Mouse (Mus musculus) thymus, postnatal 14 days (tissue): ENCODE data around the gene Serpinb6c.
A peak's percentile ranks its signal among the peaks of the same experiment; 100 is the strongest.
"Not testable (repeated sequence)": the region's sequence is repeated elsewhere in the genome, so short reads cannot be mapped to it uniquely, and the experiment has no call there.

Source experiments
- DNase-seq: peaks from one replicate; pipeline ENCODE4 v3.0.0; 2021

Gene Serpinb6c

GRCm38 (mm10) chr13:33905176-33905954 lies at the start of gene Serpinb6c:
Gene Serpinb6c (minus strand): TSS chr13:33905708.
- no peak for DNase-seq

- no peak for DNase-seq
These were observed 47.4 kb upstream of the Serpinb6c start for GRCm38 (mm10) chr13:33952947-33953346.

GRCm38 (mm10) chr13:33952075-33952449 lies 46.6 kb upstream of the Serpinb6c start:
- DNase-seq = no peak

- DNase-seq = no peak
These were observed 46.0 kb upstream of the Serpinb6c start for GRCm38 (mm10) chr13:33951308-33952074.

GRCm38 (mm10) chr13:33942212-33942779 lies 36.8 kb upstream of the Serpinb6c start:
- peak; percentile 34 for DNase-seq

GRCm38 (mm10) chr13:33941288-33941808 lies 35.8 kb upstream of the Serpinb6c start:
- no peak for DNase-seq

GRCm38 (mm10) chr13:33937587-33937986 lies 32.1 kb upstream of the Serpinb6c start:
- DNase-seq = not testable (repeated sequence)

GRCm38 (mm10) chr13:33937151-33937550 lies 31.6 kb upstream of the Serpinb6c start:
- no peak for DNase-seq

- DNase-seq = peak; percentile 20
These were observed 30.1 kb upstream of the Serpinb6c start for GRCm38 (mm10) chr13:33935465-33936181.

GRCm38 (mm10) chr13:33934743-33935142 lies 29.2 kb upstream of the Serpinb6c start:
- DNase-seq = no peak

GRCm38 (mm10) chr13:33930912-33931311 lies 25.4 kb upstream of the Serpinb6c start:
- DNase-seq = no peak

GRCm38 (mm10) chr13:33930281-33930680 lies 24.8 kb upstream of the Serpinb6c start:
- no peak for DNase-seq

GRCm38 (mm10) chr13:33921699-33922098 lies 16.2 kb upstream of the Serpinb6c start:
- no peak for DNase-seq

- no peak for DNase-seq
These were observed 15.5 kb upstream of the Serpinb6c start for GRCm38 (mm10) chr13:33921041-33921440.

- DNase-seq = no peak
These were observed 1.3 kb upstream of the Serpinb6c start for GRCm38 (mm10) chr13:33906821-33907220.

- no peak for DNase-seq
These were observed 2.2 kb downstream of the Serpinb6c start for GRCm38 (mm10) chr13:33903290-33903689.

- peak; percentile 7 for DNase-seq
These were observed 11.3 kb downstream of the Serpinb6c start for GRCm38 (mm10) chr13:33894207-33894606.

- no peak for DNase-seq
These were observed 62.2 kb downstream of the Serpinb6c start, which contains the start of gene Serpinb6e for GRCm38 (mm10) chr13:33843308-33843707. Gene Serpinb6e (minus strand): TSS chr13:33843408.

GRCm38 (mm10) chr13:33830751-33831150 lies 74.8 kb downstream of the Serpinb6c start:
- no peak for DNase-seq
